Mouse (Mus musculus) megakaryocyte-erythroid progenitor cell, adult 5-6 weeks (primary cell): ENCODE results near the gene Mbd3. TPM values are rescaled to one million over a fixed set of nuclear protein-coding genes. Genes with fewer than 3 reads are reported as not detected.

Source experiments
- ATAC-seq: replicated peaks from 2 replicates; pipeline ENCODE4 v1.8.0; 2016; ENCODE audit warnings: mild to moderate bottlenecking, inconsistent platforms; ENCODE audit not compliant: severe bottlenecking, poor library complexity, low FRiP score, low TSS enrichment
- total RNA-seq, 2 experiments: library from RNA; stranded (forward) in 1 of 2; stranded (reverse) in 1 of 2; fragments of 200-1000, 215-1000 nt in 1 of 2; fragments of >200 nt in 1 of 2; fragmentation: Nextera tagmentation in 1 of 2; gene quantifications; 2 replicates each; pipeline ENCODE4 v1.2.3; 2014 to 2017

Mbd3 gene
- total RNA-seq, 2 experiments from 2014 or later = 93.8 to 105 TPM

- ATAC-seq = peak; percentile 66
These were observed 595 bp downstream of the Mbd3 start for GRCm38 (mm10) chr10:80398719-80399190.

DNA sequence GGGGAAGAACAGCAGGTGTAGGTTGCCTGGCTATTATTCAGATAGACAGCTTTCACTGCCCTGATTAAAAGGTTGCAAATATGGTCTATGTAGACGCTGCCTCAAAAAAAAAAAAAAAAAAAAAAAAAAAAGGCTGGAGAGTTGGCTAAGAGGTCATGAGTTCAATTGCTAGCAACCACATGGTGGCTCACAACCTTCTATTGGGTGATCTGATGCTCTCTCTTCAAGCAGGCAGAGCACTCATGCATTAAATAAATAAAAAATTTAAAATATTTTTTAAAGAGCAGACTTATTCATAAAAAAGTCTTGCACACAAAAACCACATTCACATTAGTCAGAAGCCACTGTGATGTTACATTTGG lies 1.2 kb downstream of the Mbd3 start:
- ATAC-seq = no peak

- no peak for ATAC-seq
These were observed 1.7 kb downstream of the Mbd3 start for GRCm38 (mm10) chr10:80397524-80398173.

- ATAC-seq = no peak
These were observed 2.4 kb downstream of the Mbd3 start for GRCm38 (mm10) chr10:80396822-80397523.

GRCm38 (mm10) chr10:80395025-80395627 lies 4.2 kb downstream of the Mbd3 start:
- no peak for ATAC-seq

DNA sequence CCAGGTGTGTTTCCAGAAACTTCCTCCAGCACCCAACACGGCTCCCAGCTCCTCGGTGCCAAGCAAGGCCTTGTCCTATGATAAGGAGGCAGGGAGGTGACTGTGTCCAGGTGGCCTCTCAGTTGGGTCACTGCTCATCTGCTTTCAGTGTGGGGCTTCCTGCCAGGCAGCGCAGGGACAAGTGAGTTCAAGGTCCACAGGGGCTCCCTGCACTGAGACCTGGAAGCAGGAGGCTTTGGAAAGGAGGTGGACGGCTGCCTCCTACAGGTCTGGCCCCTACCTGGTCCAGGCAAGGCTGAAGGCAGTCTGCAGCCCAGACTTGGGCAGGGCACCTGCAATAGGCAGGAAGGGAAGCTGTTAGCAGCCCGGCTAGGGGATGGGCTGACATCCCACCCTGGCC lies 6.7 kb downstream of the Mbd3 start:
- no peak for ATAC-seq

- ATAC-seq = no peak
These were observed 8.7 kb downstream of the Mbd3 start for GRCm38 (mm10) chr10:80390697-80391096.

GRCm38 (mm10) chr10:80389185-80389708 lies 10.1 kb downstream of the Mbd3 start:
- no peak for ATAC-seq

GRCm38 (mm10) chr10:80388731-80389130 lies 10.6 kb downstream of the Mbd3 start:
- no peak for ATAC-seq

DNA sequence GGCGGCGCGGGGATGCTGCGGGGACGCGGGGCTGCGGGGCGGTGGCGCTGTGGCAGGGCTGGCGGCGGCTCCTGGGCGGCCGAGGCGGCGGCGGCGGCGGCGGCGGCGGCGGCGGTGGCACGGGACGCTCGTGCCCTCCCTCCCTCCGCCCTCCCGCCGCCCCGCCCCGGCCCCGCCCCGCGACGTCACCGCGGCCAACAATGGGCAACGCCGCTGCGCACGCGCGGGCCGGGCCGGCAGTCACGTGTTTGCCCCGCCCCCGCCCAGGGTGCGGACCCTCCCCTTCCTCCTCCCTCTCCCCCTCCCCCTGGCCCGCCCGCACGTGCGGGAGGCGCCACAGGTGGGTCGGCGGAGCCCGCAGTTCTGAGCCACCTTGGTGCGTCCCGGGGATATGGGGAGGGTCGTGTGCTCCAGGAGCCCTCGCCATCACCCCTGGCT lies 11.8 kb downstream of the Mbd3 start, which contains the start of gene Mex3d:
Mex3d (minus strand) TSS at position 138 of the 438 bp plus-strand sequence.
- 0 out of 2 replicates have a peak, but pooled peaks have one; percentile 0 for ATAC-seq

- ATAC-seq = no peak
These were observed 12.4 kb downstream of the Mbd3 start for GRCm38 (mm10) chr10:80386735-80387471.

GRCm38 (mm10) chr10:80385811-80386734 lies 13.3 kb downstream of the Mbd3 start:
- no peak for ATAC-seq

GRCm38 (mm10) chr10:80385310-80385709 lies 14.0 kb downstream of the Mbd3 start:
- ATAC-seq = no peak

GRCm38 (mm10) chr10:80384709-80385108 lies 14.6 kb downstream of the Mbd3 start:
- peak; percentile 73 for ATAC-seq

GRCm38 (mm10) chr10:80384115-80384639 lies 15.2 kb downstream of the Mbd3 start:
- 0 out of 2 replicates have a peak, but pooled peaks have one; percentile 8 for ATAC-seq

GRCm38 (mm10) chr10:80383431-80383830 lies 15.9 kb downstream of the Mbd3 start:
- ATAC-seq = no peak

- ATAC-seq = no peak
These were observed 16.5 kb downstream of the Mbd3 start for GRCm38 (mm10) chr10:80382641-80383365.

GRCm38 (mm10) chr10:80377716-80378115 lies 21.6 kb downstream of the Mbd3 start:
- no peak for ATAC-seq
